In genomic region chr3:108203212-108203611, GRCm38 (mm10) we compare ENCODE assay signal across 21 mouse cellular contexts. TPM values are rescaled to one million over a fixed set of nuclear protein-coding genes. Genes with fewer than 3 reads are reported as not detected.
A peak's percentile ranks its signal among the peaks of the same experiment; 100 is the strongest.
DNase-seq lines count a peak whose midpoint lies in the region; ATAC-seq and TF ChIP-seq lines count a peak whose summit lies in the region.
"Had no signal": no experiment of that assay in that cellular context is flagged by ENCODE, and none has a peak within 500 bp of the region (broad histone marks: within the 10 kb centered on the region; RNA-seq: fewer than 3 reads in every experiment).

No protein-coding gene starts in this region.

- DNase-seq in cerebellum, adult 9-11 months: peak; percentile 66
- DNase-seq in cerebellum, adult 11 months: no peak
- no peak for DNase-seq in layer of hippocampus, adult 2 months (ENCODE audit: low spot score in 2 of 2)
- no peak for DNase-seq in layer of hippocampus, adult 11-12 months (ENCODE audit: low spot score)
- no peak for DNase-seq in neural tube, embryonic 10.5 days (ENCODE audit: extremely low spot score, low spot score)
- no peak for DNase-seq in spleen, postnatal 10 days (ENCODE audit: low spot score in 2 of 2)

- H3K4me2 ChIP-seq in neural tube, embryonic 13.5 days: no peak overlapping the region
- H3K4me2 ChIP-seq: embryonic facial prominence, embryonic 13.5 days; forebrain, embryonic 15.5 days; hindbrain, embryonic 15.5 days; kidney, embryonic 15.5 days had no signal

- H3K27ac ChIP-seq in layer of hippocampus, adult 2 months: peak overlapping the region; percentile 97
- no peak overlapping the region for H3K27ac ChIP-seq in neural tube, embryonic 13.5 days (replicated peaks)
- H3K27ac ChIP-seq: embryonic facial prominence, embryonic 13.5 days; forebrain, embryonic 15.5 days; hindbrain, embryonic 15.5 days; kidney, embryonic 15.5 days had no signal

- H3K9ac ChIP-seq in neural tube, embryonic 13.5 days: 0 out of 2 replicates have a peak overlapping the region, but pooled peaks have one; percentile 41
- H3K9ac ChIP-seq: embryonic facial prominence, embryonic 13.5 days; forebrain, embryonic 15.5 days; hindbrain, embryonic 15.5 days; kidney, embryonic 15.5 days had no signal

- H3K36me3 ChIP-seq in neural tube, embryonic 13.5 days: peaks cover 79% of the 10 kb centered on the region

- no peak overlapping the region for H3K4me3 ChIP-seq in layer of hippocampus, adult 2 months
- H3K4me3 ChIP-seq in neural tube, embryonic 13.5 days: no peak overlapping the region
- H3K4me3 ChIP-seq: embryonic facial prominence, embryonic 13.5 days; forebrain, embryonic 15.5 days; hindbrain, embryonic 15.5 days; kidney, embryonic 15.5 days; megakaryocyte, embryonic 14.5 days; myocyte had no signal

- no peaks in the 10 kb centered on the region for H3K27me3 ChIP-seq in neural tube, embryonic 13.5 days
- H3K27me3 ChIP-seq: CH12.LX; embryonic facial prominence, embryonic 13.5 days; forebrain, embryonic 15.5 days; hindbrain, embryonic 15.5 days; kidney, embryonic 15.5 days; megakaryocyte, embryonic 14.5 days had no signal

- H3K4me1 ChIP-seq in neural tube, embryonic 13.5 days (replicated peaks): peaks cover 65% of the 10 kb centered on the region

- no peaks in the 10 kb centered on the region for H3K9me3 ChIP-seq in neural tube, embryonic 13.5 days
- H3K9me3 ChIP-seq: embryonic facial prominence, embryonic 13.5 days; forebrain, embryonic 15.5 days; hindbrain, embryonic 15.5 days; kidney, embryonic 15.5 days; megakaryocyte, embryonic 14.5 days had no signal

- no peak for ATAC-seq in neural tube, embryonic 13.5 days (ENCODE audit: low read depth)
- no peak for ATAC-seq in granulocyte monocyte progenitor cell, adult 5-6 weeks (replicated peaks; ENCODE audit: poor library complexity, severe bottlenecking)
- ATAC-seq: forebrain, embryonic 15.5 days; intestine, embryonic 16.5 days had no signal

- TF ChIP-seq CTCF in layer of hippocampus, adult 2 months (conservative IDR thresholded peaks at IDR 0.05): no peak

- 96% methylated on average over 13 of the region's 13 CpGs for WGBS in neural tube, embryonic 13.5 days

RNA-seq across cellular contexts. Expression of gene Cyb561d1, which starts 2.2 kb away (rescaled TPM):
- total RNA-seq in layer of hippocampus, adult 2 months (2021): 10 to 100 TPM; 16.3 to 16.8 TPM
- polyA plus RNA-seq in neural tube, embryonic 13.5 days (2015; fragmentation: Nextera tagmentation; extraction: Ambion mirVana): 3.9 and 4.3 TPM in 2 replicates
- 5.0 and 5.8 TPM in 2 replicates for total RNA-seq in granulocyte monocyte progenitor cell, adult 5-6 weeks (2014; fragmentation: Nextera tagmentation)
- total RNA-seq in granulocyte monocyte progenitor cell, adult 5-6 weeks (2017): 3.5 and 3.9 TPM in 2 replicates

RNA-seq across cellular contexts. Expression of gene Atxn7l2, which starts 7.5 kb away (rescaled TPM):
- 10 to 100 TPM; 31.9 to 34.6 TPM for total RNA-seq in layer of hippocampus, adult 2 months (2021)
- polyA plus RNA-seq in neural tube, embryonic 13.5 days (2015; fragmentation: Nextera tagmentation; extraction: Ambion mirVana): 24.5 and 26.0 TPM in 2 replicates
- total RNA-seq in granulocyte monocyte progenitor cell, adult 5-6 weeks (2014; fragmentation: Nextera tagmentation): 6.7 and 6.8 TPM in 2 replicates
- total RNA-seq in granulocyte monocyte progenitor cell, adult 5-6 weeks (2017): 1.1 and 1.5 TPM in 2 replicates

RNA-seq across cellular contexts. Expression of gene Amigo1, which starts 17.1 kb away (rescaled TPM):
- 10 to 100 TPM; 69.7 to 79.0 TPM for total RNA-seq in layer of hippocampus, adult 2 months (2021)
- polyA plus RNA-seq in neural tube, embryonic 13.5 days (2015; fragmentation: Nextera tagmentation; extraction: Ambion mirVana): 16.6 and 21.9 TPM in 2 replicates
- total RNA-seq in granulocyte monocyte progenitor cell, adult 5-6 weeks (2014; fragmentation: Nextera tagmentation): 1.9 and 4.4 TPM in 2 replicates
- 2.0 and 3.4 TPM in 2 replicates for total RNA-seq in granulocyte monocyte progenitor cell, adult 5-6 weeks (2017)

RNA-seq across cellular contexts. Expression of gene Sypl2, which starts 23.2 kb away (rescaled TPM):
- 1 to 10 TPM; 2.0 to 3.0 TPM for total RNA-seq in layer of hippocampus, adult 2 months (2021)
- 0.14 and 0.71 TPM in 2 replicates for polyA plus RNA-seq in neural tube, embryonic 13.5 days (2015; fragmentation: Nextera tagmentation; extraction: Ambion mirVana)
- not detected in 2 replicates for total RNA-seq in granulocyte monocyte progenitor cell, adult 5-6 weeks (2014; fragmentation: Nextera tagmentation)
- not detected in 2 replicates for total RNA-seq in granulocyte monocyte progenitor cell, adult 5-6 weeks (2017)
- total RNA-seq: CH12.LX; MEL; neutrophil, adult 5-6 weeks had no signal

RNA-seq across cellular contexts. Expression of gene Gpr61, which starts 48.5 kb away (rescaled TPM):
- 10 to 100 TPM; 17.3 to 18.0 TPM for total RNA-seq in layer of hippocampus, adult 2 months (2021)
- polyA plus RNA-seq in neural tube, embryonic 13.5 days (2015; fragmentation: Nextera tagmentation; extraction: Ambion mirVana): 3.3 and 4.2 TPM in 2 replicates
- total RNA-seq in granulocyte monocyte progenitor cell, adult 5-6 weeks (2014; fragmentation: Nextera tagmentation): not detected in 2 replicates
- total RNA-seq in granulocyte monocyte progenitor cell, adult 5-6 weeks (2017): not detected in 2 replicates
- total RNA-seq: CH12.LX; gastrocnemius, adult 18-20 months; heart, adult 18-20 months; heart, postnatal 36 days had no signal

Comparison
In these comparisons a context has a peak if more than half of its experiments do, and no peak if none do; other contexts are left out.
1. RNA of gene Atxn7l2, which starts 7.5 kb away (total RNA-seq): 31.9 to 34.6 TPM in layer of hippocampus, adult 2 months; 1.1 to 6.8 TPM in granulocyte monocyte progenitor cell, adult 5-6 weeks; every median in the first group is over 4 times any median in the second.
2. RNA of gene Amigo1, which starts 17.1 kb away (total RNA-seq): 69.7 to 79.0 TPM in layer of hippocampus, adult 2 months; 1.9 to 4.4 TPM in granulocyte monocyte progenitor cell, adult 5-6 weeks; every median in the first group is over 10 times any median in the second.